In genomic region chr17:34140240-34140639, GRCm38 (mm10) we compare ENCODE assay signal across 13 mouse cellular contexts. TPM values are rescaled to one million over a fixed set of nuclear protein-coding genes. Genes with fewer than 3 reads are reported as not detected.
DNase-seq lines count a peak whose midpoint lies in the region; ATAC-seq and TF ChIP-seq lines count a peak whose summit lies in the region.
"Had no signal": no experiment of that assay in that cellular context is flagged by ENCODE, and none has a peak within 500 bp of the region (broad histone marks: within the 10 kb centered on the region; RNA-seq: fewer than 3 reads in every experiment).

No protein-coding gene starts in this region.

- TF ChIP-seq CTCF in forebrain, postnatal 0 days (IDR thresholded peaks at IDR 0.05; ENCODE audit: low read depth): no peak

- peak; percentile 45 for DNase-seq in forebrain, embryonic 11.5 days (ENCODE audit: low spot score)
- no peak for DNase-seq in forebrain, postnatal 0 days
- DNase-seq in kidney, adult 9 months: no peak
- DNase-seq in embryonic facial prominence, embryonic 11.5 days (ENCODE audit: low spot score): no peak
- DNase-seq in frontal cortex, postnatal 36 days (ENCODE audit: low spot score in 2 of 2): no peak
- DNase-seq in B cell, adult 2 months: no peak
- DNase-seq: adrenal gland, adult 8-10 months; layer of hippocampus, adult 9-11 months had no signal

- no peak overlapping the region for H3K9ac ChIP-seq in forebrain, embryonic 11.5 days (ENCODE audit: low read length)
- H3K9ac ChIP-seq in forebrain, postnatal 0 days: no peak overlapping the region
- no peak overlapping the region for H3K9ac ChIP-seq in kidney, embryonic 14.5 days (ENCODE audit: low read depth, low read length)
- no peak overlapping the region; the same call in 1 of the 2 replicates for H3K9ac ChIP-seq in embryonic facial prominence, embryonic 11.5 days (replicated peaks; ENCODE audit: low read length)
- H3K9ac ChIP-seq in liver, embryonic 12.5 days: no peak overlapping the region
- H3K9ac ChIP-seq: lung, embryonic 14.5 days; stomach, embryonic 15.5 days had no signal

- peak overlapping the region; percentile 31; the same call in 1 of the 2 replicates for H3K4me3 ChIP-seq in forebrain, embryonic 11.5 days (ENCODE audit: low read depth, low read length)
- H3K4me3 ChIP-seq in forebrain, postnatal 0 days (ENCODE audit: low read depth, low read length): no peak overlapping the region
- no peak overlapping the region for H3K4me3 ChIP-seq in kidney, embryonic 14.5 days (ENCODE audit: low read length)
- no peak overlapping the region; the same call in 1 of the 2 replicates for H3K4me3 ChIP-seq in embryonic facial prominence, embryonic 11.5 days (ENCODE audit: low read depth, low read length)
- peak overlapping the region; percentile 26 for H3K4me3 ChIP-seq in liver, embryonic 12.5 days

- peaks cover 16% of the 10 kb centered on the region for H3K27me3 ChIP-seq in forebrain, embryonic 11.5 days (ENCODE audit: control insufficient read depth, insufficient read depth, low read length)
- peaks cover 34% of the 10 kb centered on the region for H3K27me3 ChIP-seq in forebrain, postnatal 0 days (ENCODE audit: insufficient read depth, low read length)
- H3K27me3 ChIP-seq in kidney, embryonic 14.5 days (ENCODE audit: control insufficient read depth, insufficient read depth, low read length): peaks cover 9% of the 10 kb centered on the region
- peaks cover 5% of the 10 kb centered on the region for H3K27me3 ChIP-seq in embryonic facial prominence, embryonic 11.5 days (ENCODE audit: control insufficient read depth, insufficient read depth, low read length)
- peaks cover 65% of the 10 kb centered on the region for H3K27me3 ChIP-seq in liver, embryonic 12.5 days (replicated peaks)

- WGBS in forebrain, embryonic 11.5 days: 17% methylated on average over 5 of the region's 5 CpGs
- WGBS in forebrain, postnatal 0 days: 10% methylated on average over 5 of the region's 5 CpGs
- WGBS in kidney, embryonic 14.5 days: 15% methylated on average over 5 of the region's 5 CpGs
- WGBS in embryonic facial prominence, embryonic 11.5 days: 10% methylated on average over 5 of the region's 5 CpGs
- WGBS in liver, embryonic 12.5 days (ENCODE audit: insufficient replicate concordance): 5% methylated on average over 5 of the region's 5 CpGs

- H3K9me3 ChIP-seq in forebrain, embryonic 11.5 days (ENCODE audit: control insufficient read depth, low read length): no peaks in the 10 kb centered on the region
- no peaks in the 10 kb centered on the region for H3K9me3 ChIP-seq in forebrain, postnatal 0 days (ENCODE audit: low read length)
- H3K9me3 ChIP-seq in kidney, embryonic 14.5 days (ENCODE audit: control insufficient read depth, low read length): no peaks in the 10 kb centered on the region
- no peaks in the 10 kb centered on the region for H3K9me3 ChIP-seq in embryonic facial prominence, embryonic 11.5 days (replicated peaks; ENCODE audit: control insufficient read depth, low read length)
- no peaks in the 10 kb centered on the region for H3K9me3 ChIP-seq in liver, embryonic 12.5 days (replicated peaks)
- H3K9me3 ChIP-seq: stomach, embryonic 15.5 days had no signal

- H3K4me1 ChIP-seq in forebrain, embryonic 11.5 days (replicated peaks; ENCODE audit: control insufficient read depth, insufficient read depth, low read length): peaks cover 4% of the 10 kb centered on the region
- H3K4me1 ChIP-seq in forebrain, postnatal 0 days (ENCODE audit: insufficient read depth): 0 out of 2 replicates have a peak, but pooled peaks cover 5% of the 10 kb centered on the region
- 0 out of 2 replicates have a peak, but pooled peaks cover 12% of the 10 kb centered on the region for H3K4me1 ChIP-seq in kidney, embryonic 14.5 days (ENCODE audit: control insufficient read depth, insufficient read depth, low read length)
- H3K4me1 ChIP-seq in embryonic facial prominence, embryonic 11.5 days (ENCODE audit: control insufficient read depth, insufficient read depth, low read length): no peaks in the 10 kb centered on the region; the same call in 1 of the 2 replicates
- H3K4me1 ChIP-seq in liver, embryonic 12.5 days: peaks cover 22% of the 10 kb centered on the region

- ATAC-seq in forebrain, embryonic 11.5 days (replicated peaks; ENCODE audit: low FRiP score): no peak
- no peak for ATAC-seq in forebrain, postnatal 0 days
- no peak for ATAC-seq in kidney, embryonic 14.5 days (ENCODE audit: low FRiP score, low TSS enrichment)
- ATAC-seq in embryonic facial prominence, embryonic 11.5 days (replicated peaks; ENCODE audit: insufficient number of reproducible peaks, low FRiP score, low TSS enrichment, low read depth): no peak
- no peak for ATAC-seq in liver, embryonic 12.5 days
- ATAC-seq: hindbrain, embryonic 16.5 days had no signal

- no peak overlapping the region for H3K27ac ChIP-seq in forebrain, embryonic 11.5 days (ENCODE audit: low read depth, low read length)
- no peak overlapping the region for H3K27ac ChIP-seq in forebrain, postnatal 0 days (ENCODE audit: low read depth, low read length)
- H3K27ac ChIP-seq in kidney, embryonic 14.5 days (ENCODE audit: low read depth, low read length): no peak overlapping the region
- no peak overlapping the region for H3K27ac ChIP-seq in embryonic facial prominence, embryonic 11.5 days (replicated peaks; ENCODE audit: low read depth, low read length)
- H3K27ac ChIP-seq in liver, embryonic 12.5 days: no peak overlapping the region
- H3K27ac ChIP-seq: stomach, embryonic 15.5 days had no signal

- no peaks in the 10 kb centered on the region for H3K36me3 ChIP-seq in forebrain, embryonic 11.5 days (ENCODE audit: control insufficient read depth, insufficient read depth, low read length)
- no peaks in the 10 kb centered on the region for H3K36me3 ChIP-seq in forebrain, postnatal 0 days (ENCODE audit: insufficient read depth)
- no peaks in the 10 kb centered on the region for H3K36me3 ChIP-seq in kidney, embryonic 14.5 days (ENCODE audit: control insufficient read depth, insufficient read depth, low read length)
- no peaks in the 10 kb centered on the region for H3K36me3 ChIP-seq in embryonic facial prominence, embryonic 11.5 days (replicated peaks; ENCODE audit: control insufficient read depth, insufficient read depth, low read depth, low read length)
- H3K36me3 ChIP-seq in liver, embryonic 12.5 days: no peaks in the 10 kb centered on the region
- H3K36me3 ChIP-seq: stomach, embryonic 15.5 days had no signal

- H3K4me2 ChIP-seq in forebrain, embryonic 11.5 days (ENCODE audit: low read depth, low read length, severe bottlenecking): no peak overlapping the region
- H3K4me2 ChIP-seq in forebrain, postnatal 0 days (ENCODE audit: low read depth): no peak overlapping the region
- peak overlapping the region; percentile 39; the same call in 1 of the 2 replicates for H3K4me2 ChIP-seq in kidney, embryonic 14.5 days (replicated peaks; ENCODE audit: low read depth, low read length)
- peak overlapping the region; percentile 60; the same call in 1 of the 2 replicates for H3K4me2 ChIP-seq in embryonic facial prominence, embryonic 11.5 days (ENCODE audit: low read depth, low read length)
- H3K4me2 ChIP-seq in liver, embryonic 12.5 days: peak overlapping the region; percentile 64

RNA-seq across cellular contexts. Expression of gene H2-DMb2, which starts 2.9 kb away (rescaled TPM):
- polyA plus RNA-seq in forebrain, embryonic 11.5 days (2014; fragmentation: Nextera tagmentation; extraction: Ambion mirVana): 0.15 TPM in 1 of 2 replicates, not detected in the other
- total RNA-seq in forebrain, postnatal 0 days (2014; rRNA removed): 2.2 and 2.4 TPM in 2 replicates
- 0.72 and 1.0 TPM in 2 replicates for polyA plus RNA-seq in forebrain, postnatal 0 days (2015; fragmentation: Nextera tagmentation; extraction: Ambion mirVana)
- 18.5 and 21.9 TPM in 2 replicates for polyA plus RNA-seq in kidney, embryonic 14.5 days (2014; fragmentation: Nextera tagmentation; extraction: Ambion mirVana)
- not detected in 2 replicates for polyA plus RNA-seq in embryonic facial prominence, embryonic 11.5 days (2014; fragmentation: Nextera tagmentation; extraction: Ambion mirVana)
- 0.30 and 0.35 TPM in 2 replicates for polyA plus RNA-seq in liver, embryonic 12.5 days (2016; fragmentation: Nextera tagmentation; extraction: Ambion mirVana)

RNA-seq across cellular contexts. Expression of gene H2-DMb1, which starts 12.6 kb away (rescaled TPM):
- 0.15 and 0.87 TPM in 2 replicates for polyA plus RNA-seq in forebrain, embryonic 11.5 days (2014; fragmentation: Nextera tagmentation; extraction: Ambion mirVana)
- total RNA-seq in forebrain, postnatal 0 days (2014; rRNA removed): 0.62 and 2.8 TPM in 2 replicates
- polyA plus RNA-seq in forebrain, postnatal 0 days (2015; fragmentation: Nextera tagmentation; extraction: Ambion mirVana): 1.5 and 1.7 TPM in 2 replicates
- 4.1 and 4.2 TPM in 2 replicates for polyA plus RNA-seq in kidney, embryonic 14.5 days (2014; fragmentation: Nextera tagmentation; extraction: Ambion mirVana)
- 1.3 and 1.4 TPM in 2 replicates for polyA plus RNA-seq in embryonic facial prominence, embryonic 11.5 days (2014; fragmentation: Nextera tagmentation; extraction: Ambion mirVana)
- polyA plus RNA-seq in liver, embryonic 12.5 days (2016; fragmentation: Nextera tagmentation; extraction: Ambion mirVana): 0.21 and 0.45 TPM in 2 replicates

RNA-seq across cellular contexts. Expression of gene Brd2, which starts 17.8 kb away (rescaled TPM):
- polyA plus RNA-seq in forebrain, embryonic 11.5 days (2014; fragmentation: Nextera tagmentation; extraction: Ambion mirVana): 152 and 163 TPM in 2 replicates
- 191 and 219 TPM in 2 replicates for total RNA-seq in forebrain, postnatal 0 days (2014; rRNA removed)
- polyA plus RNA-seq in forebrain, postnatal 0 days (2015; fragmentation: Nextera tagmentation; extraction: Ambion mirVana): 122 and 129 TPM in 2 replicates
- 153 and 178 TPM in 2 replicates for polyA plus RNA-seq in kidney, embryonic 14.5 days (2014; fragmentation: Nextera tagmentation; extraction: Ambion mirVana)
- 95.9 and 114 TPM in 2 replicates for polyA plus RNA-seq in embryonic facial prominence, embryonic 11.5 days (2014; fragmentation: Nextera tagmentation; extraction: Ambion mirVana)
- 59.9 and 66.1 TPM in 2 replicates for polyA plus RNA-seq in liver, embryonic 12.5 days (2016; fragmentation: Nextera tagmentation; extraction: Ambion mirVana)

RNA-seq across cellular contexts. Expression of gene H2-DMa, which starts 20.9 kb away (rescaled TPM):
- 7.2 and 8.2 TPM in 2 replicates for polyA plus RNA-seq in forebrain, embryonic 11.5 days (2014; fragmentation: Nextera tagmentation; extraction: Ambion mirVana)
- total RNA-seq in forebrain, postnatal 0 days (2014; rRNA removed): 21.5 and 25.7 TPM in 2 replicates
- polyA plus RNA-seq in forebrain, postnatal 0 days (2015; fragmentation: Nextera tagmentation; extraction: Ambion mirVana): 19.2 and 23.5 TPM in 2 replicates
- 16.1 and 19.3 TPM in 2 replicates for polyA plus RNA-seq in kidney, embryonic 14.5 days (2014; fragmentation: Nextera tagmentation; extraction: Ambion mirVana)
- polyA plus RNA-seq in embryonic facial prominence, embryonic 11.5 days (2014; fragmentation: Nextera tagmentation; extraction: Ambion mirVana): 9.4 and 9.7 TPM in 2 replicates
- 3.1 and 4.3 TPM in 2 replicates for polyA plus RNA-seq in liver, embryonic 12.5 days (2016; fragmentation: Nextera tagmentation; extraction: Ambion mirVana)

RNA-seq across cellular contexts. Expression of gene Tap1, which starts 47.1 kb away (rescaled TPM):
- polyA plus RNA-seq in forebrain, embryonic 11.5 days (2014; fragmentation: Nextera tagmentation; extraction: Ambion mirVana): 1.6 and 1.7 TPM in 2 replicates
- total RNA-seq in forebrain, postnatal 0 days (2014; rRNA removed): 5.2 and 7.5 TPM in 2 replicates
- 4.6 and 5.0 TPM in 2 replicates for polyA plus RNA-seq in forebrain, postnatal 0 days (2015; fragmentation: Nextera tagmentation; extraction: Ambion mirVana)
- polyA plus RNA-seq in kidney, embryonic 14.5 days (2014; fragmentation: Nextera tagmentation; extraction: Ambion mirVana): 1.9 and 2.9 TPM in 2 replicates
- polyA plus RNA-seq in embryonic facial prominence, embryonic 11.5 days (2014; fragmentation: Nextera tagmentation; extraction: Ambion mirVana): 2.3 and 2.6 TPM in 2 replicates
- polyA plus RNA-seq in liver, embryonic 12.5 days (2016; fragmentation: Nextera tagmentation; extraction: Ambion mirVana): 2.3 and 2.6 TPM in 2 replicates

Comparison
In these comparisons a context has a peak if more than half of its experiments do, and no peak if none do; other contexts are left out.
1. H3K4me3 ChIP-seq: peak in forebrain, embryonic 11.5 days (single experiment) and liver, embryonic 12.5 days (single experiment); none in forebrain, postnatal 0 days (single experiment), kidney, embryonic 14.5 days (single experiment) and embryonic facial prominence, embryonic 11.5 days (single experiment).
2. H3K4me2 ChIP-seq: peak in kidney, embryonic 14.5 days (single experiment), embryonic facial prominence, embryonic 11.5 days (single experiment) and liver, embryonic 12.5 days (single experiment); none in forebrain, embryonic 11.5 days (single experiment) and forebrain, postnatal 0 days (single experiment).